Mouse (Mus musculus): ENCODE measurements around the gene Cfc1.

- no peak for TF ChIP-seq EP300 (IDR thresholded peaks at IDR 0.05; ENCODE audit: low read depth)
- peak; percentile 33; the same call in 1 of the 2 replicates for TF ChIP-seq CTCF (IDR thresholded peaks at IDR 0.05; ENCODE audit: low read depth)
Observed at GRCm38 (mm10) chr1:34487383-34487782, 48.1 kb upstream of the Cfc1 start.
